Mouse (Mus musculus) ES-E14 (cell line): Measurements from ENCODE around the gene Ptprm.

Experiments used
- CHD2 ChIP-seq: IDR thresholded peaks from 2 replicates; pipeline ENCODE4 v1.6.1; 2014; ENCODE audit warnings: mild to moderate bottlenecking, low read depth, low read length, inconsistent platforms
- HCFC1 ChIP-seq: IDR thresholded peaks from 2 replicates; pipeline ENCODE4 v1.6.1; 2012; ENCODE audit warnings: low read length, inconsistent platforms, borderline replicate concordance; ENCODE audit not compliant: insufficient read depth
- ZNF384 ChIP-seq: IDR thresholded peaks from 2 replicates; pipeline ENCODE4 v1.6.1; 2012; ENCODE audit warnings: low read depth, low read length, inconsistent platforms

DNA sequence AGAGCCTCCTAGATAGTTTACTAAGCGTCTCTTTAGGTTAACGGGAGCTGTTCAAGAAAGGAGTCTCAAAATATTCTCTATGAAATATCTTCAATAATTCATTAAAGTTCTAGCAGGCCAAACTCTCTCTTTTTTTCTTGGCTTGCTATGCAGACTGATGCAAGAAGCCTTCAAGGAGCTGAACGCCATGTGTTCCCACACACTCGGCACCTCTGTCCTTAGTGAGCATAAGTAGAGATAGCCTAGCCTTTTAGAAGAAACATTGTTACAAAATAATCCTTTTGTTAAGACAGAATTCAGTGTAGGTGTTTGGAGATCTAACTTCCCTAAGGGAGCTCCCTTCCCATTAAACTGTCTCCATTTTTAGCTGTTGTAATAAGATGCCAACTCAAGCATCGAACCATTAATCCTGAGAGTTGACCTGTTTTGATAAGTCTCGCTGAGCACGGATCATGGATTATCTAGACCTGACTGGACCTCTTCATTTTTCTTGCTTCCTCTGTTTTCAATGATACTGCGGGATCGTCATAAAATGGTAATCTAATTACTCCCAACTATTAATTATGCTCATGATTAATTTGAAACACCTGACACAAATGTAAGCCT, 85.7 kb downstream of the Ptprm start:
- TF ChIP-seq HCFC1 (no peak), ZNF384 (no peak), CHD2 (no peak)
